Mouse (Mus musculus): ENCODE results near the gene Tbc1d17.
A peak's percentile ranks its signal among the peaks of the same experiment; 100 is the strongest.

DNA sequence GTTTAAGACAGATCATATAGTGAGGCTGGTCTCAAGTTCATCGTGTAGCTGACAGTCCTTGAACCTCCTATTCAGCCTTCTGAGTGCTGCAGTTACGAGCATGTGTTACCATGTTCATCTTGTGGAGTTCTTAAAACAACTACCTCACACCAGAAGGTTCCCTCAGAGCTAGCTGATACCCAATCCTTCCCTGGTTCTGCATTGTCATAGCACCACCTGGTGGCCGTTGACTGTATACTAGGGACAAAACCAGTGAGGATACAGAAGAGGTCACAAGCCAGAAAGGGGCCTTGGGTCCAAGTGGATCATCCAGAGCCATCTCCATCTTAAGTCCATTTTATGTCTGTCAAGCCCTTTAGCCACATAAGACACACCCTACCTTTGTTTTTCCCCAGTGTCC is 24.0 kb downstream of the Tbc1d17 start:
- no peak for TF ChIP-seq POLR2A (IDR thresholded peaks at IDR 0.05; ENCODE audit: insufficient read depth, low read length)
- peak; percentile 44 for TF ChIP-seq CTCF (IDR thresholded peaks at IDR 0.05; ENCODE audit: low read depth, low read length)
